Comparison of ENCODE assay signal across 8 mouse cellular contexts in the genomic region with DNA sequence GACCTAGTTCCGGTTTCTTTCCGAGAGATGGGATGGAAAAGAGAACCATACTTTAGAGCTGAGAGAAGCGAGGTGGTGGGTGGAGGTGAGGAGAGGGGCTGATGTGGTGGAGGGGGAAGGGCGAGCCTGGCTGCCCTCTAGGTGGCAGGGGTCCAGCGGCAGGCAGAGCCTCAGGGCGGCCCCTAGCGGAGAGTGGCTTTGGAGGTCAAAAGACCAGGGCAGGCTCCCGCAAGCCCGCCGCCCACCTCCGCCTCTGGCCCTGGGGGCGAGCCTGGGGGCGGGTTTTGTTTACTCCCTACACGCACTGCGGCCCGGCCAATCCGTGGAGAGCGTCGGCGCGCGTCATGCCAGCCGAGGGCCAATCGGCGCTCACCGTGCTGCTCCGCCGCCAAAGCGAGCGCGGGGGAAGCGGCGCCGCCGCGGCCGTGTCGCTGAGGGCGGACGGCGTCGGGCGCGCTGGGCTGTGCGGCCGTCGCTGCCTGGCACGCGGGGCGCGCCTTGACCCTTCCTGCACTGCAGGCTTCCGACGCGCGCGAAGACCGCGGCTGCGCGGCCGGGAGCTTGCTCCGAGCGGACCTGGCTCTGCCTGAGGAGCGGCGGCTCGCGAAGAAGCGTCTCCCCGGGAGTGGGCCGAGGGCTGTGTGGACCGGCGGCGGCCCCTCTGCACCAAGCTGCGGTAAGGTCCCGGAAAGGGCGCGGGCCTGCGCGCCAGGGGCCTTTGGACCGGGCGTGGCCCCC. TPM values are rescaled to one million over a fixed set of nuclear protein-coding genes. Genes with fewer than 3 reads are reported as not detected.
DNase-seq lines count a peak whose midpoint lies in the region; ATAC-seq and TF ChIP-seq lines count a peak whose summit lies in the region.

A gene (plus strand): TSS at position 391 of the 738 bp plus-strand sequence.

- TF ChIP-seq POLR2A in bone marrow, adult 2 months (IDR thresholded peaks at IDR 0.05; ENCODE audit: borderline replicate concordance, control insufficient read depth, low read depth, low read length), result peak; percentile 70; the same call in 1 of the 2 replicates

- no peaks in the 10 kb centered on the region for H3K27me3 ChIP-seq in embryonic facial prominence, embryonic 15.5 days
- no peaks in the 10 kb centered on the region for H3K27me3 ChIP-seq in kidney, embryonic 14.5 days (ENCODE audit: control insufficient read depth, insufficient read depth, low read length)
- no peaks in the 10 kb centered on the region for H3K27me3 ChIP-seq in limb, embryonic 15.5 days

- H3K9ac ChIP-seq in embryonic facial prominence, embryonic 15.5 days, result peak within 1 kb of the TSS; percentile 70
- H3K9ac ChIP-seq in kidney, embryonic 14.5 days (ENCODE audit: low read depth, low read length), result peak within 1 kb of the TSS; percentile 88
- peak within 1 kb of the TSS; percentile 79 for H3K9ac ChIP-seq in limb, embryonic 15.5 days

- H3K36me3 ChIP-seq in embryonic facial prominence, embryonic 15.5 days, result no peaks in the 10 kb centered on the region
- no peaks in the 10 kb centered on the region for H3K36me3 ChIP-seq in kidney, embryonic 14.5 days (ENCODE audit: control insufficient read depth, insufficient read depth, low read length)
- H3K36me3 ChIP-seq in limb, embryonic 15.5 days, result no peaks in the 10 kb centered on the region

- peak; percentile 97 for ATAC-seq in embryonic facial prominence, embryonic 15.5 days (ENCODE audit: insufficient number of reproducible peaks, low FRiP score, low TSS enrichment, low read depth)
- peak; percentile 99 for ATAC-seq in kidney, embryonic 14.5 days (ENCODE audit: low FRiP score, low TSS enrichment)
- peak; percentile 96 for ATAC-seq in limb, embryonic 15.5 days (ENCODE audit: insufficient number of reproducible peaks, low FRiP score, low TSS enrichment, low read depth)

- peak within 1 kb of the TSS; percentile 87 for H3K27ac ChIP-seq in bone marrow, adult 2 months (ENCODE audit: control insufficient read depth, insufficient read depth, low read depth, low read length, poor library complexity)
- peak within 1 kb of the TSS; percentile 85 for H3K27ac ChIP-seq in embryonic facial prominence, embryonic 15.5 days (replicated peaks)
- peak within 1 kb of the TSS; percentile 81 for H3K27ac ChIP-seq in kidney, embryonic 14.5 days (ENCODE audit: low read depth, low read length)
- peak within 1 kb of the TSS; percentile 82 for H3K27ac ChIP-seq in limb, embryonic 15.5 days

- no peaks in the 10 kb centered on the region for H3K9me3 ChIP-seq in embryonic facial prominence, embryonic 15.5 days (replicated peaks)
- no peaks in the 10 kb centered on the region for H3K9me3 ChIP-seq in kidney, embryonic 14.5 days (ENCODE audit: control insufficient read depth, low read length)
- no peaks in the 10 kb centered on the region for H3K9me3 ChIP-seq in limb, embryonic 15.5 days

- peak; percentile 22; the same call in 1 of the 2 replicates for TF ChIP-seq CTCF in bone marrow, adult 2 months (IDR thresholded peaks at IDR 0.05; ENCODE audit: control insufficient read depth, insufficient read depth, low read length)

- WGBS in bone marrow, adult 2 months, result under 1% methylated on average over 81 of the region's 81 CpGs
- 0% methylated on average over 76 of the region's 81 CpGs for WGBS in embryonic facial prominence, embryonic 15.5 days
- WGBS in kidney, embryonic 14.5 days, result under 1% methylated on average over 78 of the region's 81 CpGs
- under 1% methylated on average over 77 of the region's 81 CpGs for WGBS in limb, embryonic 15.5 days

- H3K4me1 ChIP-seq in bone marrow, adult 2 months (ENCODE audit: control insufficient read depth, insufficient read depth, low read length), result no peaks in the 10 kb centered on the region; the same call in 1 of the 2 replicates
- peaks cover 14% of the 10 kb centered on the region; the same call in 1 of the 2 replicates for H3K4me1 ChIP-seq in embryonic facial prominence, embryonic 15.5 days
- H3K4me1 ChIP-seq in kidney, embryonic 14.5 days (ENCODE audit: control insufficient read depth, insufficient read depth, low read length), result peaks cover 16% of the 10 kb centered on the region; the same call in 1 of the 2 replicates
- peaks cover 18% of the 10 kb centered on the region for H3K4me1 ChIP-seq in limb, embryonic 15.5 days

- peak within 1 kb of the TSS; percentile 68 for H3K4me3 ChIP-seq in bone marrow, adult 2 months (replicated peaks; ENCODE audit: control insufficient read depth, low read depth, low read length)
- peak within 1 kb of the TSS; percentile 91 for H3K4me3 ChIP-seq in embryonic facial prominence, embryonic 15.5 days (replicated peaks)
- peak within 1 kb of the TSS; percentile 84 for H3K4me3 ChIP-seq in kidney, embryonic 14.5 days (ENCODE audit: low read length)
- H3K4me3 ChIP-seq in limb, embryonic 15.5 days, result peak within 1 kb of the TSS; percentile 87

- peak within 1 kb of the TSS; percentile 94 for H3K4me2 ChIP-seq in embryonic facial prominence, embryonic 15.5 days (replicated peaks)
- H3K4me2 ChIP-seq in kidney, embryonic 14.5 days (replicated peaks; ENCODE audit: low read depth, low read length), result peak within 1 kb of the TSS; percentile 90
- H3K4me2 ChIP-seq in limb, embryonic 15.5 days, result peak within 1 kb of the TSS; percentile 91

- DNase-seq in 416B (ENCODE audit: low read depth), result peak; percentile 90
- DNase-seq in heart, adult 9 months (ENCODE audit: low spot score in 2 of 2), result peak; percentile 90 to 91
- DNase-seq in monocyte, adult 2 months (ENCODE audit: low read depth in 1 of 2, low spot score in 2 of 2), result peak; percentile 35 to 53
- peak; percentile 84 to 85 for DNase-seq in spleen, postnatal 36 days (ENCODE audit: low spot score in 2 of 2)

RNA-seq across cellular contexts. Expression of the gene that starts here (rescaled TPM):
- 72.5 and 97.5 TPM in 2 replicates for polyA plus RNA-seq in bone marrow, adult 2 months (2011; ENCODE audit: insufficient read depth, insufficient read length, low replicate concordance, missing spikeins)
- 31.1 and 34.4 TPM in 2 replicates for polyA plus RNA-seq in embryonic facial prominence, embryonic 15.5 days (2015; fragmentation: Nextera tagmentation; extraction: Ambion mirVana)
- 64.5 and 65.4 TPM in 2 replicates for polyA plus RNA-seq in kidney, embryonic 14.5 days (2014; fragmentation: Nextera tagmentation; extraction: Ambion mirVana)
- polyA plus RNA-seq in limb, embryonic 15.5 days (2015; fragmentation: Nextera tagmentation; extraction: Ambion mirVana), result 30.0 and 30.8 TPM in 2 replicates

Comparison
In these comparisons a context has a peak if more than half of its experiments do, and no peak if none do; other contexts are left out.
1. Peak in every context shown above with its lines: DNase-seq, ATAC-seq, H3K4me3 ChIP-seq and H3K27ac ChIP-seq.